8 mouse cellular contexts compared by ENCODE assay signal in the genomic region with DNA sequence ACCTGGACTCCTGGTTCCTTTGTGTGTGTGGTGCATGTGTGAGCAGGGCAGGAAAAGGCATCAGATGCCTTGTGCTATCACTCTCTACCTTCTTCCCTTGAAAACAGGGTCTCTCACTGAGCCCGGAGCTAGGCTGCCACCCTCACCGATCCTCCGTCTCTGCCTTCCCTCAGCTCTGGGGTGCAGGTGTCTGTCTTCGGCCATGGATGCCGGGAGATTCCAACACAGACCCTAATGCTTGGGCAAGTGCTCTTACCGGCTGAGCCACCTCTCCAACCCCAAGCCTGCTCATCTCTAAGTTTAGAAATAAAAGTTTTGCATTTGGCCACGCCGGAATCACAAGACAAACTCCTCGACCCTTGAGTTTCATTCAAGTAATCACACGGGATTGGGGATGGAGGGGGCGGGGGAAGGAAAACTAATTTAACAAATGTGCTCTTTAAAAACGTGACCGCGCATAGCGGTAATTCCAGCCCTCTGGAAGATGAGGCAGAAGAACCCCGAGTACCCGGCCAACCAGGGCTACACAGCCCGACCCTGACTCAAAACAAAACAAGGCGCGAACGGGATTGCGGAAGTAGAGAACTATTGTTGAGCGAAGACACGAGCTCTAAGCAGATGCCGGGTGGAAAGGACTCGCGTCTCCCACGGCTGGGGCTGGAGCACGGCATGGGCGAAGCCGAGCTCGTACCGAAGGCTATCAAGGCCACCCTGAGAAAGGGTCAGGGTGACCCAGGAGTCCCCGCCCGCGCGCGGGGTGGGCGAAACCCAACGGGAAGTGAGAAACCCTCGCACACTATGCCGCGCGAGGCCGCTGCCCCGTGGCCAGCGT. TPM values are rescaled to one million over a fixed set of nuclear protein-coding genes. Genes with fewer than 3 reads are reported as not detected.
DNase-seq lines count a peak whose midpoint lies in the region; ATAC-seq and TF ChIP-seq lines count a peak whose summit lies in the region.

No protein-coding gene starts in this region.

- H3K9me3 ChIP-seq in lung, embryonic 16.5 days (ENCODE audit: control insufficient read depth, low read length): no peaks in the 10 kb centered on the region
- no peaks in the 10 kb centered on the region for H3K9me3 ChIP-seq in heart, embryonic 16.5 days (replicated peaks; ENCODE audit: control insufficient read depth, low read length)
- no peaks in the 10 kb centered on the region for H3K9me3 ChIP-seq in liver, postnatal 0 days (ENCODE audit: low read length)
- H3K9me3 ChIP-seq in stomach, embryonic 16.5 days (replicated peaks; ENCODE audit: control insufficient read depth, low read length): no peaks in the 10 kb centered on the region

- H3K4me1 ChIP-seq in lung, embryonic 16.5 days (replicated peaks; ENCODE audit: control insufficient read depth, insufficient read depth, low read length): peaks cover 14% of the 10 kb centered on the region
- H3K4me1 ChIP-seq in brown adipose tissue, adult 24 weeks (ENCODE audit: control insufficient read depth, insufficient read depth, insufficient read length, low read length): peaks cover 4% of the 10 kb centered on the region; the same call in 1 of the 2 replicates
- H3K4me1 ChIP-seq in heart, embryonic 16.5 days (ENCODE audit: control insufficient read depth, insufficient read depth, low read length): peaks cover 14% of the 10 kb centered on the region
- peaks cover 5% of the 10 kb centered on the region; the same call in 1 of the 2 replicates for H3K4me1 ChIP-seq in liver, postnatal 0 days (ENCODE audit: insufficient read depth)
- H3K4me1 ChIP-seq in stomach, embryonic 16.5 days (ENCODE audit: control insufficient read depth, insufficient read depth, low read length): peaks cover 4% of the 10 kb centered on the region; the same call in 1 of the 2 replicates

- TF ChIP-seq EP300 in liver, postnatal 0 days (IDR thresholded peaks at IDR 0.05; ENCODE audit: low read depth): no peak

- ATAC-seq in lung, embryonic 16.5 days (ENCODE audit: low read depth): peak; percentile 59
- peak; percentile 51 for ATAC-seq in heart, embryonic 16.5 days (replicated peaks; ENCODE audit: extremely low read depth, insufficient read depth, low FRiP score)
- ATAC-seq in liver, postnatal 0 days: peak; percentile 35
- peak; percentile 59 for ATAC-seq in stomach, embryonic 16.5 days (ENCODE audit: insufficient read depth, low FRiP score)

- no peak for DNase-seq in lung, adult 18-20 months
- DNase-seq in liver, postnatal 0 days: no peak
- DNase-seq in frontal cortex, postnatal 14 days (ENCODE audit: low spot score in 2 of 2): no peak
- DNase-seq in cerebellum, adult 11-12 months: no peak

- WGBS in lung, embryonic 16.5 days: 0% methylated on average over 47 of the region's 47 CpGs
- under 1% methylated on average over 47 of the region's 47 CpGs for WGBS in heart, embryonic 16.5 days
- WGBS in liver, postnatal 0 days (ENCODE audit: insufficient replicate concordance): under 1% methylated on average over 47 of the region's 47 CpGs
- WGBS in stomach, embryonic 16.5 days: under 1% methylated on average over 47 of the region's 47 CpGs

- H3K9ac ChIP-seq in lung, embryonic 16.5 days (ENCODE audit: low read length): peak overlapping the region; percentile 84
- peak overlapping the region; percentile 81 for H3K9ac ChIP-seq in heart, embryonic 16.5 days (ENCODE audit: low read length)
- peak overlapping the region; percentile 80 for H3K9ac ChIP-seq in liver, postnatal 0 days (replicated peaks)
- H3K9ac ChIP-seq in stomach, embryonic 16.5 days (ENCODE audit: low read length): peak overlapping the region; percentile 88

- H3K27ac ChIP-seq in lung, embryonic 16.5 days (ENCODE audit: low read length): no peak overlapping the region; the same call in 1 of the 2 replicates
- peak overlapping the region; percentile 64 for H3K27ac ChIP-seq in brown adipose tissue, adult 24 weeks (replicated peaks; ENCODE audit: low read depth, low read length)
- H3K27ac ChIP-seq in heart, embryonic 16.5 days (ENCODE audit: low read length): peak overlapping the region; percentile 63
- H3K27ac ChIP-seq in liver, postnatal 0 days (ENCODE audit: low read depth): peak overlapping the region; percentile 66
- H3K27ac ChIP-seq in stomach, embryonic 16.5 days (ENCODE audit: low read length): peak overlapping the region; percentile 58

- H3K27me3 ChIP-seq in lung, embryonic 16.5 days (ENCODE audit: control insufficient read depth, insufficient read depth, low read depth, low read length): no peaks in the 10 kb centered on the region
- no peaks in the 10 kb centered on the region for H3K27me3 ChIP-seq in heart, embryonic 16.5 days (ENCODE audit: control insufficient read depth, insufficient read depth, low read length)
- no peaks in the 10 kb centered on the region for H3K27me3 ChIP-seq in liver, postnatal 0 days (ENCODE audit: insufficient read depth, low read length)
- no peaks in the 10 kb centered on the region for H3K27me3 ChIP-seq in stomach, embryonic 16.5 days (ENCODE audit: control insufficient read depth, insufficient read depth, low read length)

- no peak for TF ChIP-seq CTCF in liver, postnatal 0 days (IDR thresholded peaks at IDR 0.05; ENCODE audit: low read depth)

- peak overlapping the region; percentile 98 for H3K4me3 ChIP-seq in lung, embryonic 16.5 days (ENCODE audit: low read length)
- H3K4me3 ChIP-seq in brown adipose tissue, adult 24 weeks (ENCODE audit: insufficient read depth, low read depth, low read length): peak overlapping the region; percentile 92
- peak overlapping the region; percentile 79 for H3K4me3 ChIP-seq in heart, embryonic 16.5 days (ENCODE audit: low read length)
- H3K4me3 ChIP-seq in liver, postnatal 0 days (ENCODE audit: low read depth, low read length): peak overlapping the region; percentile 99
- H3K4me3 ChIP-seq in stomach, embryonic 16.5 days (replicated peaks; ENCODE audit: low read length): peak overlapping the region; percentile 93

- H3K36me3 ChIP-seq in lung, embryonic 16.5 days (ENCODE audit: control insufficient read depth, insufficient read depth, low read length): no peaks in the 10 kb centered on the region
- peaks cover 3% of the 10 kb centered on the region; the same call in 1 of the 2 replicates for H3K36me3 ChIP-seq in heart, embryonic 16.5 days (ENCODE audit: control insufficient read depth, insufficient read depth)
- no peaks in the 10 kb centered on the region; the same call in 1 of the 2 replicates for H3K36me3 ChIP-seq in liver, postnatal 0 days (replicated peaks; ENCODE audit: insufficient read depth, low read length)
- no peaks in the 10 kb centered on the region for H3K36me3 ChIP-seq in stomach, embryonic 16.5 days (ENCODE audit: control insufficient read depth, insufficient read depth, low read length)

- H3K4me2 ChIP-seq in lung, embryonic 16.5 days (ENCODE audit: low read depth, low read length): peak overlapping the region; percentile 82
- H3K4me2 ChIP-seq in heart, embryonic 16.5 days (ENCODE audit: low read depth, low read length): peak overlapping the region; percentile 95
- peak overlapping the region; percentile 97 for H3K4me2 ChIP-seq in liver, postnatal 0 days (ENCODE audit: low read depth, low read length)
- peak overlapping the region; percentile 80 for H3K4me2 ChIP-seq in stomach, embryonic 16.5 days (ENCODE audit: low read depth, low read length)

RNA-seq across cellular contexts. Expression of a gene that starts 18.3 kb away (rescaled TPM):
- 46.9 and 47.7 TPM in 2 replicates for polyA plus RNA-seq in lung, embryonic 16.5 days (2015; fragmentation: Nextera tagmentation; extraction: Ambion mirVana)
- polyA plus RNA-seq in brown adipose tissue, adult 24 weeks (2012; ENCODE audit: insufficient read depth, insufficient read length, missing spikeins): 8.4 and 11.5 TPM in 2 replicates
- 39.8 and 44.0 TPM in 2 replicates for polyA plus RNA-seq in heart, embryonic 16.5 days (2015; fragmentation: Nextera tagmentation; extraction: Ambion mirVana)
- 11.2 and 12.6 TPM in 2 replicates for polyA plus RNA-seq in liver, postnatal 0 days (2015; fragmentation: Nextera tagmentation; extraction: Ambion mirVana)
- 41.4 and 44.7 TPM in 2 replicates for polyA plus RNA-seq in stomach, embryonic 16.5 days (2015; fragmentation: Nextera tagmentation; extraction: Ambion mirVana)

RNA-seq across cellular contexts. Expression of a gene that starts 22.6 kb away (rescaled TPM):
- polyA plus RNA-seq in lung, embryonic 16.5 days (2015; fragmentation: Nextera tagmentation; extraction: Ambion mirVana): 6.9 and 7.7 TPM in 2 replicates
- 1.0 and 2.5 TPM in 2 replicates for polyA plus RNA-seq in brown adipose tissue, adult 24 weeks (2012; ENCODE audit: insufficient read depth, insufficient read length, missing spikeins)
- polyA plus RNA-seq in heart, embryonic 16.5 days (2015; fragmentation: Nextera tagmentation; extraction: Ambion mirVana): 7.0 and 8.0 TPM in 2 replicates
- 3.5 and 4.5 TPM in 2 replicates for polyA plus RNA-seq in liver, postnatal 0 days (2015; fragmentation: Nextera tagmentation; extraction: Ambion mirVana)
- polyA plus RNA-seq in stomach, embryonic 16.5 days (2015; fragmentation: Nextera tagmentation; extraction: Ambion mirVana): 4.1 and 4.9 TPM in 2 replicates
